Mouse (Mus musculus) layer of hippocampus, adult 9-11 months (tissue): Measurements from ENCODE around the gene Cdc42.

ENCODE experiments used
- DNase-seq: peaks from one replicate; pipeline ENCODE4 v3.0.0; 2022

Cdc42 gene

DNA sequence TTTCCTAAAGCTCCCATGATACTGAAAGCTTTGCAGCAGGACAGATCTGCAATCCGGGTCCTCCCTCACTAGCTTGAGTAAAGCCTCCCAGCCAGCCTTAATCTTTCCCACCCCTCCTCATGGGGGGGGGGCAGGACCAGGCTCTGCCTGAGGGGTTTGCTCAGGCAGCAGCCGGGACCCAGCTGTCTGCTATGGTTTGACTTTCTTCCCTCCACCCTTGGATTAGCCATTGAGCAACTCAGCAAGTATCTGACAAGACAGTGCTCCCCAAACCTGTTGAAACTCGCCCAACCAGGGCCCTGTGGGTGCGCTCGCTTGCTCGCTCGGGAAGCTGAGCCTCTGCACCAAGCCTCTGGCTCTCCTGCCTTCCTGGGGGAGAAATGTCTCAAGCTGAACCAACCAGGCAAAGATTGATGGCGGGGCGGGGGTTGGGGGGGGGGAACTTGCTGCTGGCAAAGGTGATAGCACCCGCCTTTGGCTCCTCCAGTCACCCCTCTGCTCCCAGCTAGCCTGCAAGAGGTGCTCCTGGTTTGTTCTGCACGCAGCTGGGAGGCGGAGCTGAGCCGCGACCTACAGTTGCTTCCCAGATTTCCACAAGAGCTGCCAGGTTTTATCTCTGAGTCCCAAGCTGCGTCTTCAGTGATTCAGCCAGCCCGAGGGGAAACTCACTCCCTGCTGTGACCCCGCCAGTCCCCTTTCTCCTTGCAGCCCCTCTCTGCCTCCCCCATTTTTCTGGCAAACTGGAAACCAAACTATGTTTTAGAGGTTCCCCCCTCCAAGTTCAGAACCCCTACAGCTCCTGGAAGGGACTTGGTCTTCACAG is 74.7 kb downstream of the Cdc42 start:
- no peak for DNase-seq

DNA sequence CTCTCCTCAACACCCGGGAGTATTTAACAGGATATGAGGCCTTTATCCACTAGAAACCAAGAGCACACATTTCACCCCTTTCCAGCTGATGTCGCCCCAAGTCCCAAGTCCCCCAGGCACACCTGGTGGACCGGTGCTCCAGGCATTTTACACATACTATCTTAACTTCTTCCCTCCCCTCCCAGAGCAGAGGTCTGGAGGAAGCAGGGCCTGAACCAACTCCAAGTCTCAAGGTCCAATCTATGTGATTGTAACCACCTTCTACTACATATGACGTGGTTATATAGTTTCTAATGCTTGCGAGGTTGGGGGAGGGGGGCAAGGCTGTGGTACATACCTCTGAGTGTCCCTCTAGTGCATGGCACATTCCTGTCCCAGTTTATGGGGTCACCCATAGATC is 75.4 kb downstream of the Cdc42 start:
- no peak for DNase-seq

DNA sequence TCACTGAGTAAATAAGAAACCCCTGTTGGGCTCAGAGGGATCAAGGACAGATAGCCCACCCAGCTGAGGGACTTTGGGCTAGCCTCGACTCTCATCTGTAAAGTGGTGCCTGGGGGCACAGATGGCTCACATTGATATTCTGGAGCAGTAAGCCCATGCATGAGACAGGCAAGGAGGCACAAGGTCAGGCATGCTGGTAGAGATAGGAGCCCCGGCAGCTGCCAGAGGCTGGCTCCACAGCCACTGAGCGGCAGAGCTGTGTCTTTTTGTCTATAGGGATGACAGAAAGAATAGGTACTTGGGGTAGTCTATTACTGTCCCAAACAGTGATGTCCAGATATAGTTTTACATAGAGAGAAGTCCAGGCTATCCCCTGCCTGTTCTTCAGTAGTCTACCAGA is 76.2 kb downstream of the Cdc42 start:
- DNase-seq = no peak

DNA sequence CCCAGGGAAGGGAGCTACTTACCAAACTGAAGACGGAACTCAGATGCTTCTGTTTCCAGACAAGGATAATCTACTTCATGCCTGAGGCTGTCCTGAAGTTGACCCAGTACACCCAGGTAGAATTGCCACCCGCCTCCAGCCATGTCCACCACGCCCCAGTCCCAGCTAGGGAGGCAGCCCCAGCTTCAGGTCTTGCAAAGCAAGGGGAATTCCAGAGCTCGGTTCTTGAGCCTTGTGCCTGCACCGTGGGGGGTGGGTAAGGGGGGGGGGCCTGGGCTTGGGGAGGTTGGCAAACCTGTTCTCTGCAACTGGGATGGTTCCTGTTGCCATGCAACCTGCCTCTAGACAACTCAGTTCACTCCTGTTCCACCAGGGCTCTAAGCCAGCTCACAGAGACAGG is 78.2 kb downstream of the Cdc42 start:
- no peak for DNase-seq

DNA sequence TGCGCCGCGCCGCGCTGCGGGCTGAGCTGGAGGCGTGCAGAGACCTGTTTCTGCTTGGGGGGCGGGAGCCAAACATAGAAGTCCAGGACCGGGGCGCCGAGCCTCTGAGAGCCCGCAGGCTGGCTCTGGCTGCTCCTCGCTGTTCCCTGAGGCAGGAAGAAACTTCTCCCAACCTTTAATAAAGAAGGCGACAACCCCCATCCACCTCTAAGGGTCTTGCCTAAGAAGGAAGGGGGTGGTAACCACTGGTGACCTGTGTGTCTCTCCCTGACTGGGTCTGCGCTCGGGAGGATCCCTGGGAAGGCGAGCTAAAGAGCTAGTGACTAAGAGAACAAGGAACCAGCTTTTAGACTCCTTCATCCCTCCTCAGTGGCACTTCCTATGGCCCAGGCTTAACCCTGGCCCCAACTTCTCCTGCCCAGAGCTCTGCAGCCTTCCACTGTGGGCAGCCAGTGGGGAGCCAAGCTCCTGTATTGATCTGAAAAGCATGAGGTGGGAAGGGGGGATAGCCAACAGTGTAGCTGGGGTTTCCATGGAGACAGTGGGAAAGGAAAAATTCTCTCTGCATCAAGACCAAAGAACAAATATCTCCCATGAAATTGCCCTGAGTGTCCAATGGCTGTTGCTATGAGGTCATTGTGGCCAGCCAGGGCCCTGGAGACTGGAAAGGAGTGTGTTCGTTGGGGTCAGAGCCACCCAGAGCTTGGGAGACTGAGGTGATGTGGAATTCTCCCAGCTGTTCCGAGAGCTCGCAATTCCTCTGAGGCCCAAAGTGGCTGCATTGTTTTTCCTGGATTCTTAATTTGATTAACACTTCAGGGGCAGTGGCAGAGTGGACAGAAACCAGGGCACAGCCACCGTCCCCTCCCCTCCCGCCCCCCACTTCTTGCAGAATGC is 79.1 kb downstream of the Cdc42 start:
- DNase-seq = no peak

DNA sequence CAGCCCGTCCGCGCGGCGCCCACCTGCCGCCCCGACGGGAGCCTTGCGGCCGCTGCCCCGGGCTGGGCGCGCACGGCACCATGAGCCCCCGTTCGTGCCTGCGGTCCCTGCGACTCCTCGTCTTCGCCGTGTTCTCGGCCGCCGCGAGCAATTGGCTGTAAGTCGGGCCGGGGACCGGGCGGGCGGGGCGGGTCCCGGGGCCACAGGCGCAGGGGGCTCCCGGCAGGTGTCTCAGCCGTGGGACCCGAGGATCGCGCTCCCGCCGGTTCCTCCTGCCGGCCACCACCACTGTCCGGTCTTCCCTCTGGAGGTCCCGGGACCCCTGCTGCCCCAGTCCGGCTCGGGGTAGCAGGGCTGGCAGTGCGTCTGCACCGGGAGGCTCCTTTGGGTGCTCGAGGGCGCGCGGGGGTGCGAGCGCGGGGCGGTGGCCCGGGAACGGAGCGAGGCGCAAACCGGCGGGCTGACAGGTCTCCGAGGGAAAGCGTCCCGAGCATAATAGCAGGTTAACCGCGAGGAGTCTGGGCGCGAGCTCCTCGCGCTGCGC is 79.8 kb downstream of the Cdc42 start:
- DNase-seq = no peak

DNA sequence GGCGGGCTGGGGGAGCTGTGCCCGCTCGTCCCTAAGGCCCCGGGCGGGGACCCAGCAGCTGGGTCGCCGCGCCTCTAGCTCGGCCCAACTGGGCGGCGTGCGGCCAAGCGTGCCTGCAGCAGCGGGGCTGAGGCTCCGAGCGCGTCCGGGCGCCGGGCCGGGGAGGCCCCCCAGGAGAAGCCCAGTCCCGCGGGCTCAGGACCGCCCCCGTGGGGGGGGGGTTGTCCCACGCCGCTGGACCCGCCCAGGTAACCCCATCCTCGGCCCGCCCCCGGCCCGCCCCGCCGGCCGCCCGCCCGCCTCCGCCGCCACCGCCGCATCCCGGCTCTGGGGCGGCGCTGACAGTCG is 80.4 kb downstream of the Cdc42 start, which contains the start of gene Wnt4:
Gene Wnt4, plus strand, starts transcription at position 324 of the 348 bp plus-strand sequence.
- no peak for DNase-seq

DNA sequence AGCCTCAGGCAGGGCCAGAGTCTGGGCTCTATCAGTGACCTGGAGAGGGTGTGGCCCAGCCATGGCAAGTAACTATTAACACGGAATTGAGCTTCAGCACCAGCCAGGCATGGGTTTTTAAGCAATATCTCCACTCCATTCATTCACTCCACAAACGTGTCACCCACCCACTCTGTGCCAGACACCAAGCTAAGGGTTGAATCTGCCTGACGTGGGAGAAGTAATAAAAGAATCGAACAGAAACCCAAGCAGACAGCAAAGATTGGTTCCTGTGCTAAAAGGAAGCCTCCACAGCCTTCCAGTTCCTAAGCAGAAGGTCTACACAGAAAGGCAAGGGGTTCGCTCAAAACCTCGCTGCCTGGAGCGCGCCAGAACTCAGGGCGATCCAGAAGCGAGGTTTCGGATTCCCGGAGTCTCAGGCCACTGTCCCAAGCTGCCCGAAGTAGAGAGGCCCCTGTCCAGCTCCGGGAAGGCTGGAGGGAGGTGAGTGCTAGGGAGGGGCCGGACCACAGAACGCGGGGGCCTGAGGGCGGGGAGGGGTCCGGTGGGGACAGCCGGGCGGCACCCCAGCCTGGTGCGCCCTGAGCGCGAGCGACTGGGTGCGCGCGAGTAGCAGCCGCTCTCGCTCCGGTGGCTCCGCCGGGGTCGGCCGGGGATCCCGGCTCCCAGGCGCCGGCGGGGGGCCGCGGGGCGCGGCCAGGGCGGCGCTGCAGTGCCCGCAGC is 80.9 kb downstream of the Cdc42 start:
- DNase-seq = no peak

DNA sequence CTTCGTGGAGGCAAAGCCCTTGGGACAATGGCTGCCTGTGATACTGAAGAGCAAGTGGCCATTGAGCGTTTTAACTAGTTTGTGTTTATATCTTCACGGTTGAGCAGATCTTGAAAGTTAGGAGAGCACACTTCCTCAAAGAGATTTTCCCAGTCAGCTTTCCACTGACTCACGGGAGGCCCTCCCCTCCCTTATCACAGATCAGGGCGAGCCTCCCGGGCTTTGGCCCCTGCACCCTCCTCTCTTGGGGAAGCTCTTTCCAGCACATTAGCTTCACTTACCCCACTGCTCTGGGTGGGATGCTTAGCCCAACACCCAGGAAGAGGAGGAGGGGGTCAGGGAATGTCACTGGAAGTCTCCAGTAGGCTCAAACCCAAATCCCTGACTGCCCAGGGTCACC is 83.2 kb downstream of the Cdc42 start:
- no peak for DNase-seq

DNA sequence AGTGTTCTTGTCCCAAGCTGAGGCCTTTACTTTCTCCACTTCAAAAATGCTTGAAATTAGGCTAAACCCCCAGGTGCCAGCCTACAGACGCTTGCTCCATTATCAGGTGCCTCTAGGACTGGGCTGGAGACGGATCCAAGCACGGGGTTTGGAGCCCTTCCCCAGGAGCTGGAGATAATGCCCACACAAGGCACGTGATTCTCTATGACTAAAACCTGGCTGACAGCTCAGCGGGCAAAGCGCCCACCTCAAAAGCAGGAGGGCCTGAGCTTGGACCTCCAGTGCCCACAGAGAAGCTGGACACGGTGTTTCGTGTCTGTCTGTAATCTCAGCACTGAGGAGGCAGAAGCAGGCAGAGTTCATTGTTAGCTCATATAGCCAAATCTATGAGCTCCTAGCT is 85.7 kb downstream of the Cdc42 start:
- no peak for DNase-seq
